Comparison of ENCODE assay signal across 34 mouse cellular contexts in the genomic region with DNA sequence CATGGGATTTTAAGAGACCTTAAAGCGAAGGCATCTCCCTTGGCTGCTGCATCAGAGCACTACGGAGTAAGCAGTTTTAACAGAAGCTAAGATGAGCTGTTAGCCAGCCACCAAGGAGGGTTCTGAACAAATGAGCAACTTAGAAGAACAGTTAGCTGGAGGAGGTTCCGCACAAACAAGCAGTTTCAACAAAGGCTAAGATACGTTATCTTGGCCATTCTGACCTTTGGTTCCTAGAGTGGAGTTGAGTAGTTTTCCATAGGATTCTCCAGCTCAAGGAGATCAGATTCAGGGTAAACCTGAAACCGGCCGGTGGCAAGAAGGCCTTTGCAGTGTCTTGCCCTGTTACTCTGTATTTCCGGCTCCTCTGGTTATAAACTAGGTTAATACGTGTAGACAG. TPM values are rescaled to one million over a fixed set of nuclear protein-coding genes. Genes with fewer than 3 reads are reported as not detected.
"Had no signal": no experiment of that assay in that cellular context is flagged by ENCODE, and none has a peak within 500 bp of the region (broad histone marks: within the 10 kb centered on the region; RNA-seq: fewer than 3 reads in every experiment).

No protein-coding gene starts in this region.

- H3K4me3 ChIP-seq: left cerebral cortex, adult 2 months; limb, embryonic 12.5 days; limb, embryonic 15.5 days had no signal

- H3K9ac ChIP-seq: limb, embryonic 12.5 days; limb, embryonic 15.5 days; midbrain, embryonic 12.5 days; midbrain, embryonic 15.5 days; stomach, embryonic 15.5 days had no signal

- H3K27ac ChIP-seq: left cerebral cortex, adult 2 months; limb, embryonic 12.5 days; midbrain, embryonic 12.5 days; midbrain, embryonic 15.5 days had no signal

- H3K27me3 ChIP-seq: limb, embryonic 12.5 days; limb, embryonic 15.5 days; lung, embryonic 15.5 days; stomach, embryonic 15.5 days had no signal

- ATAC-seq: midbrain, embryonic 15.5 days had no signal

- H3K9me3 ChIP-seq: kidney, embryonic 15.5 days; limb, embryonic 12.5 days; limb, embryonic 15.5 days; lung, embryonic 15.5 days; midbrain, embryonic 12.5 days; midbrain, embryonic 15.5 days; stomach, embryonic 15.5 days had no signal

- H3K36me3 ChIP-seq: limb, embryonic 15.5 days; lung, embryonic 15.5 days; midbrain, embryonic 15.5 days; stomach, embryonic 15.5 days had no signal

- DNase-seq: kidney, adult 11 months; kidney, adult 8-10 months; kidney, postnatal 10 days; kidney, postnatal 36 days; layer of hippocampus, postnatal 36 days; left cerebral cortex, postnatal 4 days; lung, adult 18-20 months; lung, postnatal 10 days; lung, postnatal 4 days; right cerebral cortex, adult 18-20 months; right cerebral cortex, postnatal 14 days; right cerebral cortex, postnatal 4 days; spleen, adult 18-20 months; thymus, adult 2 months; thymus, postnatal 14 days; thymus, postnatal 4 days had no signal

RNA-seq across cellular contexts. Expression of gene Fam24a, which starts 30.5 kb away (rescaled TPM):
- total RNA-seq: layer of hippocampus, adult 8-10 months; layer of hippocampus, postnatal 10 days; layer of hippocampus, postnatal 36 days; left cerebral cortex, adult 2 months; left cerebral cortex, postnatal 14 days; left cerebral cortex, postnatal 4 days; megakaryocyte progenitor cell, adult 5-6 weeks; megakaryocyte-erythroid progenitor cell, adult 5-6 weeks; monocyte, adult 5-6 weeks had no signal
- polyA plus RNA-seq: kidney, embryonic 15.5 days; limb, embryonic 12.5 days; limb, embryonic 15.5 days; liver, embryonic 14.5 days; lung, embryonic 15.5 days; midbrain, embryonic 12.5 days; midbrain, embryonic 15.5 days; myocyte; neural tube, embryonic 11.5 days; neural tube, embryonic 14.5 days; stomach, embryonic 15.5 days; thymus, adult 2 months had no signal

RNA-seq across cellular contexts. Expression of gene Fam24b, which starts 34.8 kb away (rescaled TPM):
- total RNA-seq: layer of hippocampus, postnatal 36 days; left cerebral cortex, adult 2 months; left cerebral cortex, postnatal 4 days; megakaryocyte progenitor cell, adult 5-6 weeks; megakaryocyte-erythroid progenitor cell, adult 5-6 weeks; monocyte, adult 5-6 weeks had no signal
- polyA plus RNA-seq: kidney, embryonic 15.5 days; limb, embryonic 12.5 days; limb, embryonic 15.5 days; lung, embryonic 15.5 days; midbrain, embryonic 12.5 days; midbrain, embryonic 15.5 days; myocyte; neural tube, embryonic 11.5 days; neural tube, embryonic 14.5 days; stomach, embryonic 15.5 days had no signal

RNA-seq across cellular contexts. Expression of gene Cuzd1, which starts 42.0 kb away (rescaled TPM):
- total RNA-seq: layer of hippocampus, postnatal 10 days; layer of hippocampus, postnatal 36 days; megakaryocyte progenitor cell, adult 5-6 weeks; megakaryocyte-erythroid progenitor cell, adult 5-6 weeks; monocyte, adult 5-6 weeks had no signal
- polyA plus RNA-seq: kidney, embryonic 15.5 days; limb, embryonic 12.5 days; liver, embryonic 14.5 days; midbrain, embryonic 12.5 days; midbrain, embryonic 15.5 days; myocyte; neural tube, embryonic 11.5 days; neural tube, embryonic 14.5 days had no signal
